Mouse (Mus musculus): ENCODE measurements around the gene Spata21.

GRCm38 (mm10) chr4:141052442-141052841, 35.7 kb upstream of the Spata21 start:
- no peak for TF ChIP-seq CTCF (IDR thresholded peaks at IDR 0.05; ENCODE audit: control insufficient read depth, insufficient read depth, insufficient read length)
- no peak for TF ChIP-seq FOSL1 (IDR thresholded peaks at IDR 0.05; ENCODE audit: insufficient read depth, low read length, poor library complexity, severe bottlenecking)

Measured in C2C12 (cell line).